Mouse (Mus musculus) cerebral cortex, adult 2 months (tissue): ENCODE data around the gene Akap2.

ENCODE experiments used
- WGBS: fragments of 180-500 bp; shearing (Covaris S2); methylation state at CpG from one replicate; pipeline ENCODE4 v1.1.7; 2018; 5-methylcytosine and 5-hydroxymethylcytosine counted together

Gene Akap2

GRCm38 (mm10) chr4:57757997-57758396 is 40.5 kb downstream of the Akap2 start:
- 54% methylated on average over 11 of the region's 11 CpGs for WGBS

- 49% methylated on average over 7 of the region's 7 CpGs for WGBS
Measured at GRCm38 (mm10) chr4:57762424-57762823, 45.0 kb downstream of the Akap2 start.

- 23% methylated on average over 1 of the region's 1 CpGs for WGBS
Measured at GRCm38 (mm10) chr4:57764392-57764791, 46.9 kb downstream of the Akap2 start.

GRCm38 (mm10) chr4:57764926-57765325 is 47.5 kb downstream of the Akap2 start:
- WGBS: 91% methylated on average over 1 of the region's 1 CpGs

GRCm38 (mm10) chr4:57765806-57766205 is 48.3 kb downstream of the Akap2 start:
- WGBS: 64% methylated on average over 4 of the region's 4 CpGs

GRCm38 (mm10) chr4:57769007-57769406 is 51.5 kb downstream of the Akap2 start:
- WGBS: 90% methylated on average over 3 of the region's 3 CpGs

GRCm38 (mm10) chr4:57770185-57770823 is 52.8 kb downstream of the Akap2 start:
- WGBS: 87% methylated on average over 4 of the region's 4 CpGs

GRCm38 (mm10) chr4:57771558-57772219 is 54.2 kb downstream of the Akap2 start:
- 96% methylated on average over 2 of the region's 2 CpGs for WGBS

- 65% methylated on average over 11 of the region's 11 CpGs for WGBS
Measured at GRCm38 (mm10) chr4:57772851-57773510, 55.5 kb downstream of the Akap2 start.

GRCm38 (mm10) chr4:57774517-57774916 is 57.1 kb downstream of the Akap2 start:
- WGBS: 88% methylated on average over 4 of the region's 4 CpGs

GRCm38 (mm10) chr4:57780403-57780802 is 62.9 kb downstream of the Akap2 start:
- 50% methylated on average over 4 of the region's 4 CpGs for WGBS

- 35% methylated on average over 20 of the region's 20 CpGs for WGBS
Measured at GRCm38 (mm10) chr4:57780833-57781641, 63.6 kb downstream of the Akap2 start.

GRCm38 (mm10) chr4:57781994-57782393 is 64.5 kb downstream of the Akap2 start:
- 3% methylated on average over 26 of the region's 26 CpGs for WGBS

GRCm38 (mm10) chr4:57782549-57783390 is 65.3 kb downstream of the Akap2 start:
- WGBS: 31% methylated on average over 33 of the region's 33 CpGs

- WGBS: 52% methylated on average over 9 of the region's 9 CpGs
Measured at GRCm38 (mm10) chr4:57783391-57783770, 65.9 kb downstream of the Akap2 start.

- 76% methylated on average over 11 of the region's 11 CpGs for WGBS
Measured at GRCm38 (mm10) chr4:57783853-57784600, 66.6 kb downstream of the Akap2 start.

GRCm38 (mm10) chr4:57788709-57789108 is 71.3 kb downstream of the Akap2 start:
- WGBS: 79% methylated on average over 5 of the region's 5 CpGs

- WGBS: 78% methylated on average over 8 of the region's 8 CpGs
Measured at GRCm38 (mm10) chr4:57793989-57794388, 76.5 kb downstream of the Akap2 start.

GRCm38 (mm10) chr4:57794547-57794946 is 77.1 kb downstream of the Akap2 start:
- WGBS: 55% methylated on average over 3 of the region's 3 CpGs

GRCm38 (mm10) chr4:57797548-57798285 is 80.3 kb downstream of the Akap2 start:
- 61% methylated on average over 9 of the region's 9 CpGs for WGBS
